Mouse (Mus musculus) embryonic facial prominence, embryonic 13.5 days (tissue): Measurements from ENCODE around the gene Smad3. TPM values are rescaled to one million over a fixed set of nuclear protein-coding genes. Genes with fewer than 3 reads are reported as not detected.

Source experiments
- polyA plus RNA-seq: library from polyadenylated mRNA; unstranded; fragments of >200 nt; fragmentation: Nextera tagmentation; extraction: Ambion mirVana; gene quantifications from 2 replicates; pipeline ENCODE4 v1.2.1, GENCODE M21; 2015

The Smad3 gene
- polyA plus RNA-seq, 1 experiment from 2014 or later = 29.8 TPM

Other genes starting within 250 kb of the Smad3 start
- gene Iqch, start 155.5 kb downstream of the Smad3 start, polyA plus RNA-seq = 0.10 TPM in 1 of 2 replicates, not detected in the other
- 28.0 and 28.9 TPM in 2 replicates for gene Aagab, start 155.3 kb downstream of the Smad3 start, polyA plus RNA-seq